Mouse (Mus musculus) lung, postnatal 25 days (tissue): Measurements from ENCODE around the gene Gpc6.

Source experiments
- DNase-seq: peaks from one replicate; pipeline ENCODE4 v3.0.0; 2022; ENCODE audit warnings: low spot score

The Gpc6 gene

GRCm38 (mm10) chr14:117871268-117871667, 946.2 kb downstream of the Gpc6 start:
- no peak for DNase-seq

DNA sequence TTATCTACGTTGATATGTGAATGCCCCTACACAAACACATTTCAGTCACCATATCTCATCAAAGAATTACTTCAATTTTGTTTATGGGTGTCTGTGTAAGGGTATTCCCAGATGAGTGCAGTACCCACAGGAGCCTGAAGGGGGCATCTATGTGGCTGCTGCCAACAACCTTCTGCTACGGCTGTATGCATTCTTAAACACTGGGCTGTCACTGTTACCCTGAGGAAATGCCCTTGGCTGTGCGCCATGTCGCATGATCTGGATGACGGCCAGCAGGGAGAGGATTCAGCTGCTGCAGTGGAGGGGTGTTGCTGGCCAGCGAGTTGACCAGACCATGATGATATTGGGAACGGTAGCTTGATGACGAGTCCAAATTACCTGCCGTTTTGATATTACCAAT, 954.2 kb downstream of the Gpc6 start:
- no peak for DNase-seq

DNA sequence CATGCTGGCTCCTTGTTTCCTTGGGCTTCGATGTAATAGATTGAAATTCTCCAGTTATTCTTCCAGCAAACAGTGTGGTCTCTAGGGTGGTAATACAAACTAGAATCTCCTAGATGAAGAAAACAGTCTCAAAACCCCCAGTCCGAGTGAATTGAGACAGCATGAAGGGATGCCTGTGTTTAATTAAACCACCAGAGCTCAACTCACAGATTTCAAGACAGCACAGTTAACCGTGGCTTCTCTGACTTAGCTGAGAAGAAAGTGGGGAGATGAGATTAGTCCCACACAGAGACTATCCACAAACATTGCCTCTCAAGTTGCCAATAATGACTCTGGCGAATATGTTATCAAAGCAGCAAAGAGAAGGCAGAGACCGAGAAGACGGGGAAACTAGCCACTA, 956.0 kb downstream of the Gpc6 start:
- DNase-seq: no peak

GRCm38 (mm10) chr14:117882222-117882621, 957.1 kb downstream of the Gpc6 start:
- peak; percentile 13 for DNase-seq

- no peak for DNase-seq
Observed at GRCm38 (mm10) chr14:117889653-117890052, 964.5 kb downstream of the Gpc6 start.

DNA sequence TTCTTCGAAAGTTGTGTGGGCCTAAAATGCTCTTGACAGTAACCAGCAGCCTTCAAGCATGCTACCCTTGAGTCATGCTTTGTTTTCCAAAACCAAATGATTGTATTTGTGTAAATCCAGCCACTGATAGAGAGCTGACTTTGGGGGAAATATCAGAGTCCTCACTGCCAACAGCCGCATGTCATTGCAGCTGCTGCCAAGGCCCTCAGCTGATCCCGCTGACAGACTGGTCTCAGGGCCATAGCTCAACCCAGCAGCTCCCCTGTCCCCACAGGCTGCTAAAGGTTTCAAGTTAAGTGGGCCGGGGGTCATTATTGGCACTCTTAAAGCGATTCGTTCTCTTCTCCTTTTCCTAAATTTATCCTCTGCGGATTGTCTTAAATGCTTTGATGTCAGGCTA, 966.3 kb downstream of the Gpc6 start:
- DNase-seq: no peak

GRCm38 (mm10) chr14:117892026-117892425, 966.9 kb downstream of the Gpc6 start:
- no peak for DNase-seq

DNA sequence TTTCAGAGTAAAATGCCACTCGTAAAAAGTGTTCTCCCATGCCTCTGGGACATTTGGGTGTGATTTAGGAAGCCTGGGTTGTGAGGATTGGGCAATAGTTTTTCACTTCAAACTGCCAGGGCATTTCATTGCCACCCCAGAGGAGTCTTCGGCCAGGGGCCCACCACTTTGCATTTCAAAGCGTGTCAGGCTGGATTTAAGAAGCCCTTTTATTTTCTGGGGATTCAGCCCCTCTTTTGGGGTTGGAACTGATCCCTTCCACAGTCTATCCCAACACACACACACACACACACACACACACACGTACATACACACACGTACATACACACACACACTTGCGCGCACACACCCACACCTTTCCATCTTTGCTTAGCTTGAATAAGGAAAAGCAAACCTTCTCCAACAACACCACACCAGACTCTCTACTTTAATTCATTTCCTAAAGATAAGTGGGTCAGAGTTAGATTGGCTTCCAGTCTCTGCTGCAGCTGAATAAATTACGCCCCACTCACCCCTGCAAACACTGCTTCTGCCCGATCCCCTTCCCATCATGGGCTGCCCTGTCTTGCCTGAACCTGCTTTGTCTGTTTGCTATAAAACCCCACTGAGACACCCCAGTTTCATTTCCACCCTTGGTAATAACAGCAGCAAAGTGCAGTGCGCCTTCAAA, 969.9 kb downstream of the Gpc6 start:
- no peak for DNase-seq

GRCm38 (mm10) chr14:117895539-117895912, 970.4 kb downstream of the Gpc6 start:
- DNase-seq: no peak

GRCm38 (mm10) chr14:117904300-117904699, 979.2 kb downstream of the Gpc6 start:
- DNase-seq: no peak

DNA sequence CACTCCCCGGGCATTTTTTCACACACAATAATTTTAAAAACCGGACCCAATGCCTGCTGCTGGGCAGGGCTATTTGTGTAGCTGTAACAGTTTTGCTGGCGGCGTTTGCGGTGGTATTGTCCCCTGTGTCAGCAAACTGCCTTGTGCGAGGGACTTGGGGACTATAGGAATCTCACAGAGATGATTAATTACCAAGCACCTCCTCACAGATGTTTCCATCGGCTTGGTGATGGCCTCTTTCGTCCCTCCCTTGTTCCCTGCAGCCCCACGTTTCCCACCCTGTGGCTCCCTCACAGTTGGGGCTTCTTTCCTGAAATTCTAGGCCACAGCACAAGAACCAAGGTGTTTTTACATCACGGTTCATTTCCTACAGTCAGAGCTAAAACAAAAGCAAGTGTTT, 980.6 kb downstream of the Gpc6 start:
- DNase-seq: no peak

GRCm38 (mm10) chr14:117906361-117906760, 981.2 kb downstream of the Gpc6 start:
- DNase-seq: no peak

- DNase-seq: no peak
Observed at GRCm38 (mm10) chr14:117908231-117908920, 983.3 kb downstream of the Gpc6 start.

DNA sequence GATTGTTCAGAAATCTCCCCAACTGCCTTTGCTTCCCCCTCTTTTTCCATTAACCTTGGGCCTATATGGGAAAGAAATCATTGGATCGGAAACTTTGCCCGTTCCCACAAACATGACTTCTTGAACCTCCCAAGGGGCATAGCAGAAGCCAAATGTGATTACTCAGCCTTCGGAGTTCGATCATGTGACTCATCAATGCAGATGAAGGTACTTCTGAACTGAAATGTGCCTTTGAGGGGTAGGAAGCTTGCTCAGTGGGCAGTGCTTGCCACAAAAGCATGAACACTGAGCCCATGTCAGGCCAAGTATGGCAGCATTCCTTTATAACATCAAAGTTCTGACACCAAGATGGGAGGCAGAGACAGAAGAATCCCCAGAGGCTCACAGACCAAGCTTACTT, 983.9 kb downstream of the Gpc6 start:
- no peak for DNase-seq

GRCm38 (mm10) chr14:117910323-117910722, 985.2 kb downstream of the Gpc6 start:
- peak; percentile 6 for DNase-seq

- DNase-seq: no peak
Observed at GRCm38 (mm10) chr14:117912624-117913270, 987.6 kb downstream of the Gpc6 start.

GRCm38 (mm10) chr14:117916577-117916976, 991.5 kb downstream of the Gpc6 start:
- no peak for DNase-seq

DNA sequence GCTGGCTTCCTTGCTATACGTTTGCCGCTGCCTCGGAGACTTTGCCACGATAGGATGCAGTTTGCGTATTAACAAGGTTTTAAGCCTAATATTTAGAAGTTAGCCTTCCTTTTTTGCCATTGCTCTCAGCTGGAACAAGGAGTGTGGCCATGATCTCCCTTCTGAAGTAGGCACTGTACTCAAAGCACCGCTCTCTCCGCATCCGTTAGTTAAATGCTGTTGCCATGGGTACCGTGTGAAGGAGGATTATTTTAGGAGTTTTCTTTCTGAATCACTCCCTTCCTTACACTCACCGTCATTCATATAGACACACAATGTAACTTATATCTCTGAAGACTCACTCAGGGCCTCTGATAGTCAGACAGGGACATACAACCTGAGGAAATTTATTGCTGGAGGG, 993.6 kb downstream of the Gpc6 start:
- no peak for DNase-seq

- DNase-seq: no peak
Observed at GRCm38 (mm10) chr14:117919612-117920011, 994.5 kb downstream of the Gpc6 start.

- no peak for DNase-seq
Observed at GRCm38 (mm10) chr14:117921393-117922014, 996.4 kb downstream of the Gpc6 start.

- DNase-seq: no peak
Observed at GRCm38 (mm10) chr14:117923667-117924066, 998.6 kb downstream of the Gpc6 start.

DNA sequence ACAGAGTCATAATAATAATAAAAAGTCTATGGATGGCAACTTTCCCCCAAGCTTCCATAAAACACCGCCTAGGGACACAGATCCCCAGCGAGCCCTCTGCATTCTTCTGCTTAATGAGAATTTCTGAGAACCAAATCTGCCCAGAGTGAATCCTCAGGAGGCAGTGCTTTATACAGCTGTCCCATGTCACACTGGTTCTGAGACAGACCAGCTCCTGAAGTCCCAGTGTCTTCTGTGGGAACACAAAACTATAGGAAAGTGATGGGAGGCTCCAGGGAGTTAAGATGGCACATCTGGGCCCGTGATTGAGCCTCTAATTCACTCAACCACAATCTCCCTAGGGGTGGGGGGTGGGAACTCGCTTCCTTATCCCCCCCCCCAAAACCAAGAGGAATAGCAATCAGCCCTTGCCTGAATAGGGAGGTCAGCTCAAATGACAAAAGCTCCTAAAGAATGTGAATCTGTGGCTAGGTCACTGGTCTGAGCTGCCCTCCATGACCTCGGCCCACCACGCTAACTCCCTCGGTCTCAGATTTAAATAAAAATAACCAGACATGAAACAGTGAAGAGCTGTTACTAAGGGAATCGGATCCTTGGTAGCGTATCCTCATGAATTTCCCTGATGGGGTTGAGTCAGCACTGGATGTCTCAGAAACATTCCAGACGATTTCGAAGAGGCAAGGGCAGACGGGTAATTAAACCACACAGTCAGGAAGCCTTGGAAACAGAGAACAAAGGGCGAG, 1005.2 kb downstream of the Gpc6 start:
- DNase-seq: no peak
